Mouse (Mus musculus) heart, adult 2 months (tissue): ENCODE measurements around the gene Anapc1.

Source experiments
- CTCF ChIP-seq: fragments of 200-600 bp; IDR thresholded peaks from 2 replicates; pipeline ENCODE4 v1.8.1; 2022; ENCODE audit warnings: antibody characterized with exemption, mild to moderate bottlenecking, moderate library complexity
- EP300 ChIP-seq: fragments of 200-500 bp; IDR thresholded peaks from 2 replicates; pipeline ENCODE4 v1.6.1; 2011; ENCODE audit warnings: low read depth, low read length, control low read depth; ENCODE audit not compliant: insufficient read depth
- POLR2A ChIP-seq: fragments of 200-500 bp; IDR thresholded peaks from 2 replicates; pipeline ENCODE4 v1.6.1; 2011; ENCODE audit warnings: mild to moderate bottlenecking, low read depth, low read length, control low read depth; ENCODE audit not compliant: insufficient read depth

GRCm38 (mm10) chr2:128726626-128727025, 39.4 kb upstream of the Anapc1 start:
- TF ChIP-seq CTCF, result no peak
- no peak for TF ChIP-seq EP300
- no peak for TF ChIP-seq POLR2A
